Mouse (Mus musculus): Measurements from ENCODE around the gene Unc13c. TPM values are rescaled to one million over a fixed set of nuclear protein-coding genes. Genes with fewer than 3 reads are reported as not detected.

Unc13c gene
- polyA plus RNA-seq (2012; rRNA removed) = not detected in 2 replicates

GRCm38 (mm10) chr9:73968641-73969121 is at the start of gene Unc13c:
Unc13c (minus strand) TSS chr9:73968966.
- H3K27ac ChIP-seq (ENCODE audit: insufficient read depth, low read length) = no peak within 1 kb of the TSS
- no peak for TF ChIP-seq POLR2A (IDR thresholded peaks at IDR 0.05; ENCODE audit: low read depth, low read length)
- no peak for TF ChIP-seq CTCF (IDR thresholded peaks at IDR 0.05; ENCODE audit: extremely low read depth, insufficient read depth, insufficient read length, insufficient replicate concordance)
- no peak within 1 kb of the TSS for H3K4me3 ChIP-seq (ENCODE audit: extremely low read depth, insufficient read depth, insufficient read length)
- no peaks in the 10 kb centered on the region for H3K27me3 ChIP-seq (ENCODE audit: control insufficient read depth, insufficient read depth, low read length)
- no peaks in the 10 kb centered on the region for H3K36me3 ChIP-seq (ENCODE audit: control insufficient read depth, insufficient read depth, low read length)
- WGBS = 35% methylated on average over 17 of the region's 17 CpGs
- no peak for DNase-seq (ENCODE audit: low read depth in 1 of 2, low spot score in 2 of 2)
- no peaks in the 10 kb centered on the region for H3K4me1 ChIP-seq (ENCODE audit: control insufficient read depth, insufficient read depth, insufficient read length)

GRCm38 (mm10) chr9:74007976-74008686 is 39.4 kb upstream of the Unc13c start:
- Histone ChIP-seq H3K27ac (ENCODE audit: insufficient read depth, low read length) (no peak overlapping the region), H3K27me3 (ENCODE audit: control insufficient read depth, insufficient read depth, low read length) (no peaks in the 10 kb centered on the region), H3K36me3 (ENCODE audit: control insufficient read depth, insufficient read depth, low read length) (no peaks in the 10 kb centered on the region), H3K4me1 (ENCODE audit: control insufficient read depth, insufficient read depth, insufficient read length) (no peaks in the 10 kb centered on the region), H3K4me3 (ENCODE audit: extremely low read depth, insufficient read depth, insufficient read length) (no peak overlapping the region)
- no peak for DNase-seq (ENCODE audit: low read depth in 1 of 2, low spot score in 2 of 2)
- TF ChIP-seq POLR2A (IDR thresholded peaks at IDR 0.05; ENCODE audit: low read depth, low read length) (no peak), CTCF (IDR thresholded peaks at IDR 0.05; ENCODE audit: extremely low read depth, insufficient read depth, insufficient read length, insufficient replicate concordance) (no peak)
- WGBS = 81% methylated on average over 7 of the region's 7 CpGs

- Histone ChIP-seq H3K27me3 (ENCODE audit: control insufficient read depth, insufficient read depth, low read length) (no peaks in the 10 kb centered on the region), H3K4me1 (ENCODE audit: control insufficient read depth, insufficient read depth, insufficient read length) (no peaks in the 10 kb centered on the region), H3K4me3 (ENCODE audit: extremely low read depth, insufficient read depth, insufficient read length) (no peak overlapping the region), H3K36me3 (ENCODE audit: control insufficient read depth, insufficient read depth, low read length) (no peaks in the 10 kb centered on the region), H3K27ac (ENCODE audit: insufficient read depth, low read length) (no peak overlapping the region)
- no peak for TF ChIP-seq POLR2A (IDR thresholded peaks at IDR 0.05; ENCODE audit: low read depth, low read length)
- no peak for TF ChIP-seq CTCF (IDR thresholded peaks at IDR 0.05; ENCODE audit: extremely low read depth, insufficient read depth, insufficient read length, insufficient replicate concordance)
- DNase-seq (ENCODE audit: low read depth in 1 of 2, low spot score in 2 of 2) = no peak
- 42% methylated on average over 6 of the region's 6 CpGs for WGBS
Observed at GRCm38 (mm10) chr9:74002388-74002990, 33.7 kb upstream of the Unc13c start.

- DNase-seq (ENCODE audit: low read depth in 1 of 2, low spot score in 2 of 2) = no peak
- Histone ChIP-seq H3K27me3 (ENCODE audit: control insufficient read depth, insufficient read depth, low read length) (no peaks in the 10 kb centered on the region), H3K4me1 (ENCODE audit: control insufficient read depth, insufficient read depth, insufficient read length) (no peaks in the 10 kb centered on the region), H3K27ac (ENCODE audit: insufficient read depth, low read length) (no peak overlapping the region), H3K36me3 (ENCODE audit: control insufficient read depth, insufficient read depth, low read length) (no peaks in the 10 kb centered on the region), H3K4me3 (ENCODE audit: extremely low read depth, insufficient read depth, insufficient read length) (no peak overlapping the region)
- TF ChIP-seq CTCF (IDR thresholded peaks at IDR 0.05; ENCODE audit: extremely low read depth, insufficient read depth, insufficient read length, insufficient replicate concordance) = no peak
- no peak for TF ChIP-seq POLR2A (IDR thresholded peaks at IDR 0.05; ENCODE audit: low read depth, low read length)
Observed at GRCm38 (mm10) chr9:73988096-73988495, 19.3 kb upstream of the Unc13c start.

DNA sequence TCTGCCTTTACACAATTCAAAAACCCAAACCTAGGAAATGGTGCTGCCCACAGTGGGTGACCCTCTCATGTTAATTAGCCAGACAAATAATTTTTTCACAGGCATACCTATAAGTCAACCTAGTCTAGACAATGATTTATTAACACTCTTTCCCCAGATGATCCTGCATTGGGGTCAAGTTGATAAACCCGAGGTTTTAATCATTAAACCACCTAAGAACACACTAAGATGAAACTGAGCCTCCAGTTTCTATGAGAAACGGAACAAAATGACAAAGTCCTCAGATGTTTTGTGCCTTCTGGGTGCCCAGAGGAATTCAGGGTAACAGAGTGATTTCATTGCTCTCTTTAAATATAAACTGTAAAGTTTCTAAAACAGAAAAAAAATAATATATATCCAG is 18.5 kb upstream of the Unc13c start:
- Histone ChIP-seq H3K27ac (ENCODE audit: insufficient read depth, low read length) (no peak overlapping the region), H3K36me3 (ENCODE audit: control insufficient read depth, insufficient read depth, low read length) (no peaks in the 10 kb centered on the region), H3K4me1 (ENCODE audit: control insufficient read depth, insufficient read depth, insufficient read length) (no peaks in the 10 kb centered on the region), H3K27me3 (ENCODE audit: control insufficient read depth, insufficient read depth, low read length) (no peaks in the 10 kb centered on the region), H3K4me3 (ENCODE audit: extremely low read depth, insufficient read depth, insufficient read length) (no peak overlapping the region)
- 73% methylated on average over 2 of the region's 2 CpGs for WGBS
- TF ChIP-seq POLR2A (IDR thresholded peaks at IDR 0.05; ENCODE audit: low read depth, low read length) (no peak), CTCF (IDR thresholded peaks at IDR 0.05; ENCODE audit: extremely low read depth, insufficient read depth, insufficient read length, insufficient replicate concordance) (no peak)
- DNase-seq (ENCODE audit: low read depth in 1 of 2, low spot score in 2 of 2) = no peak

DNA sequence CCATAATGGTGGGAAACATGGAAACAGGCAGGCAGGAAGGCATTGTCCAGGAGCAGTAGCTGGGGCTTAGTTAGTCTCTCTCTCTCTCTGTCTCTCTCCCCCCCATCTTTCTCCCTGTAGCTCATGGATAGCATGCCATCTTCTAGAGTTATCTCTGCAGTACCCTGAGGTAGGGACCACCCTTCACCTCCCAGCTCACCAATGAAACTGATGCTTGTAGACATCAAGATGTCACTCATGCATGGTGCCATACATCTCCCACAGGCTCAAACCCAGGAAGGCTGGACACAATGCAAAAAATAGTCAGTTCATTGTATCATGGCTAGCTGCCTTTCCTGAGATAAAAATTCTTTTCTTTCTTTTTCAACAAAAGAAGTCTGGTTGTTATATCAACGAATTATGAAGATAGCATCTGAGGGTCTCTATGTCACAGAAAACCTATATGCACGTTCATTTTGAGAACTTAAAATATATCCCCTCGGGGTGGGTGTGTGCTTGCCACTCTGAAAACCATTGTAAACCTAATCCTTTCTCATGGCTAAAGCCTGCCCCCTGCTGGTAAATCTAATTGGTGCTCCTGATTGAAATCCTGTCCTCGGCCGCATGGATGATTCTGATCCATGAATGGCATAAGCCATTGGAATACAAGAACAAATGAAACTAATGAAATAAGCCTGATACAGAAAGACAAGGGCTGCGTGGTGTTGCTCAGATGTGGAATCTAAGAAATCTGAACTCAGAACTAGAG is 14.0 kb upstream of the Unc13c start:
- Histone ChIP-seq H3K4me3 (ENCODE audit: extremely low read depth, insufficient read depth, insufficient read length) (no peak overlapping the region), H3K27me3 (ENCODE audit: control insufficient read depth, insufficient read depth, low read length) (no peaks in the 10 kb centered on the region), H3K4me1 (ENCODE audit: control insufficient read depth, insufficient read depth, insufficient read length) (no peaks in the 10 kb centered on the region), H3K27ac (ENCODE audit: insufficient read depth, low read length) (no peak overlapping the region), H3K36me3 (ENCODE audit: control insufficient read depth, insufficient read depth, low read length) (no peaks in the 10 kb centered on the region)
- TF ChIP-seq POLR2A (IDR thresholded peaks at IDR 0.05; ENCODE audit: low read depth, low read length) = no peak
- no peak for TF ChIP-seq CTCF (IDR thresholded peaks at IDR 0.05; ENCODE audit: extremely low read depth, insufficient read depth, insufficient read length, insufficient replicate concordance)
- no peak for DNase-seq (ENCODE audit: low read depth in 1 of 2, low spot score in 2 of 2)
- WGBS = 16% methylated on average over 6 of the region's 6 CpGs

Data from spleen, adult 2 months (tissue).